Mouse (Mus musculus): ENCODE results near the gene Fndc1.

DNA sequence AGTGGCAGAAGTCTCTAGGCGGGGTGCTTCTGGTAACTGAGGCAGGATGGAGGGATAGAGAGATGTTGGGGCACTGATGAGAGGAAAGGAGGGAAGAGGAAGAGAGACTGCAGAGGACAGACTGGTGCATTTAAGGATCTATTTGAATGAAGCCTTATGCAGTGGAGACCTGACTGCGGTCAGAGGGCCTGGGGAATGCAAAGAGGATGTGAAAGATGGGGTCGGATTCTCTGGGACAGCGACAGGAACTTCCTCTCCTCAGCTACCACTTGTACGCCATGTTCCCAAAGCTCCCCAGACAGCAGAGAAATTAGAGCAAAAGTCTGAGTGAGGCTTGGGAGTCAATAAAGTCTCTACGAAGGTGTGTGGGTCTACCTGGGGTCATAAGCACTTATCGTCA lies 42.0 kb upstream of the Fndc1 start:
- no peak for TF ChIP-seq POLR2A (IDR thresholded peaks at IDR 0.05; ENCODE audit: control insufficient read depth, extremely low read depth, insufficient read depth, low read length, poor library complexity)
- TF ChIP-seq CTCF (IDR thresholded peaks at IDR 0.05; ENCODE audit: borderline replicate concordance, control insufficient read depth, extremely low read depth, insufficient read depth, low read length, poor library complexity): no peak
